Mouse (Mus musculus) E14TG2a.4 (cell line): ENCODE data around the gene Eef1akmt4.

ENCODE experiments used
- CTCF ChIP-seq: conservative IDR thresholded peaks from 2 replicates; pipeline ENCODE4 v1.5.1; 2014; ENCODE audit warnings: low read length
- NANOG ChIP-seq: IDR thresholded peaks from 2 replicates; pipeline ENCODE4 v1.6.1; 2014; ENCODE audit warnings: borderline replicate concordance, low read length, mixed read lengths

DNA sequence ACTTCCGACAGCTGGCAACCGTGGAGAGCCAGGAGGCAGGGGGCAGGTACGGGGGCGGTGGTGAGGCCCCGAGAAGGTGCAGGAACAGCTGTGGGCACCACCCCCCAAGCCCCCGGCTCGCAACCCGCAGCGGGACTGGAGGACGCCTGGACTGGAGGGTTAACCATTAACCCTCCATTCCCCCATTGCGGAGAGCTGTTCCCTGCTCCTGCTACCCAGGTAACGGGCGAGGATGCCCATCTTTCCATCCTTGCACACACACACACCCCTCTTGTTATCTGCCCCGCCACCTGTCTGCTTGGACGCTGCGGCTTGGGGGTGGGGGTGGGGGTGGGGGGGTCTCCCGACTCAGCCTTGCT, 20.7 kb upstream of the Eef1akmt4 start:
- TF ChIP-seq CTCF (no peak), NANOG (no peak)
